Mouse (Mus musculus) testis, postnatal 14 days (tissue): ENCODE results near the gene 6430571L13Rik.

Source experiments
- DNase-seq: peaks from one replicate; pipeline ENCODE4 v3.0.0; 2021; ENCODE audit warnings: low spot score

The 6430571L13Rik gene

DNA sequence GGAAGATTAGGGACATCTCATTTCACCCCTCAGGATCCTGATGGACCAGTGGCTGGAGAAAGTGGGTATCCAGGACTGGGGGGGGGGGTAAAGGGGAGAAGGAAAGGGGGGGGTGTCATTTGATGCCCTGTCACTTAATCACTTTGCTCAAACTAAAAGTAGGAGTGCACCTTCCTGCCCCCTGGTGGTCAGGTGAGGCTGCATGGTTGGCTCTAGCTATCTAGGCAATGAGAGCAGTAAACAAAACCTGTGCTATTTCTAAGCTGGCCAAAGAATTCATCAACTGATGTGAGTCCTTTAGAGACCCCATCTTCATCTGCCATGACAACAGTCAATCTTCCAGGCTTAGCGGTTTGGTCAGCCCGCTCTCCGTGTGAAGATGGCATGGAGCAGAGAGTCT lies 46.3 kb downstream of the 6430571L13Rik start:
- no peak for DNase-seq

GRCm38 (mm10) chr9:107387708-107388107 lies 47.3 kb downstream of the 6430571L13Rik start:
- no peak for DNase-seq

DNA sequence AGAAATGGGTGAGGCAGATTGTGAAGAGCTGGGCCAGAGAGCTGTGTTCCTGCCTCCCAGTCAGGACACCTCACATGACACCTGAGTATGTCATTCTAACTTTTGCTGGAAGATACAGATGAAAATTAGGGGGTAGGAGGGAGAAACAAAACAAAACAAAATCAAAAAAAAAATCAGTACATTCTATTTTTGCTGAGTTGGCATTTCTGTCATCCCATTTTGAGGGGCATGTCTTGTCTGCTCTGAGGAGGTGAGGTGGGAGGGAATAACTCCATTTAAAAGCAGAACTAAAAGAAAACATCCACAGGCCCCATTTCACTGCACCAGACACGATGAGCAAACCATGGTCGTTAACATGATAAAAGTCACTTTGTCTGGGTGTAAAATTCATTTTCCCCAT lies 47.9 kb downstream of the 6430571L13Rik start:
- no peak for DNase-seq

DNA sequence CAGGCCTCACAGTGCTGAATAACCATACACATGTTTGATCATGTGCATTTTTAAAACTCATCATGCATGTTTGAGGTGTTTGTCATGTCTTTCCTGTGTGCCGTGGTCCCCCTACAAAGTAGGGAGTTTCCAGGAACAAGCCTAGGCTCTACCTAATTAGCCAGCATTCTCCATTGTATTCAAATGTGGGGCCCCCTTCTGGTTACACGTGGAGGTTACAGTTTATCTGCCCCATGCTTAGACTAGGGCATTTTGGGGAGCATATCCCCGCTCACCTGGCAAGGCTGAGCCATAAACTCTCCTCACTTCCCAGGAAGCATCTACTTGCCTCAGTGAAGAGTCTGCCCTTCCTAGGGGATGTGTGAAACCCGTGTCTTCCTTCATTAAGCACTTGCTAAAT lies 56.0 kb downstream of the 6430571L13Rik start:
- DNase-seq, result no peak

DNA sequence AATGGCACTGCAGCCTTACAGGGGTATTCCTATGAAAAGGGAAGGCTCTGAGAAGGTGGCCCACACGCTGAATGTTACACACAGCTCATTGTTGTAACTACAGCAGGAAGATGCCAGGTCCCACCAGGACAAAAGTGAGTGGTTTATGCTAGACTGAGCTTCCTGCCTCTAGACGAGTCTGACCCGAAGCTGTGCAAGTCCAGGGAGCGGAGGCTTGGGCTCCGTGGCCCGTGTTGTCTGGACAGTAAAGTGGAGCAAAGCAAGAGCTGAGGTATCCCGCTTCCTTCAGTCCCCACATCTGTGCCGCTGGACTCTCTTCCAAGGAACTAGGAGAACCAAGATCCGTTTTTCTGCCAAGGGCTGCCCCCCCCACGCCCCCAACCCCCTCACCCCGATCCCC lies 58.6 kb downstream of the 6430571L13Rik start:
- DNase-seq, result no peak

DNA sequence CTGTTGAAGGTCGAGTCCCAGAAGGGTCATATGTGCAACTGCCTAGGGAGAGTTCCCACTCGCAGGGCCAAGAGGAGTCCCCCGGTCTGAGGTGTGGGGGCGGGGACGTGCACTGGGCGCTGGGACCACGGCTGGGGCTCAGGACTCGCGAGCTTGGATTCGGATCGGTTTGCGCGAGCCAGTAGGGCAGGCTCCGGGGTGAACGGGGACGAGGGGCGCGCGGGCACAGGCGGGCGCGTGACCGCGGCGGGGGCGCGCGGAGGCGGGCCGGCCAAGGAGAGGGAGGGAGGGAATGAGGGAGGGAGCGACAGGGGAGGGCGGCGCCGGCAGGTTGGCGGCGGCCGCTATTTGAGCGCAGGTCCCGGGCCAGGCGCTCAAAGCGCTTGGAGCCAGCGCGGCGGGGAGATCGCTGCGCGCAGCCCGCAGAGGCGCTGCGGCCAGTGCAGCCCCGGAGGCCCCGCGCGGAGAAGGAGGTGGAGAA lies 59.1 kb downstream of the 6430571L13Rik start, which contains the start of gene Cacna2d2:
TSS of gene Cacna2d2 (plus strand) at position 122 of the 481 bp plus-strand sequence.
- peak; percentile 17 for DNase-seq

DNA sequence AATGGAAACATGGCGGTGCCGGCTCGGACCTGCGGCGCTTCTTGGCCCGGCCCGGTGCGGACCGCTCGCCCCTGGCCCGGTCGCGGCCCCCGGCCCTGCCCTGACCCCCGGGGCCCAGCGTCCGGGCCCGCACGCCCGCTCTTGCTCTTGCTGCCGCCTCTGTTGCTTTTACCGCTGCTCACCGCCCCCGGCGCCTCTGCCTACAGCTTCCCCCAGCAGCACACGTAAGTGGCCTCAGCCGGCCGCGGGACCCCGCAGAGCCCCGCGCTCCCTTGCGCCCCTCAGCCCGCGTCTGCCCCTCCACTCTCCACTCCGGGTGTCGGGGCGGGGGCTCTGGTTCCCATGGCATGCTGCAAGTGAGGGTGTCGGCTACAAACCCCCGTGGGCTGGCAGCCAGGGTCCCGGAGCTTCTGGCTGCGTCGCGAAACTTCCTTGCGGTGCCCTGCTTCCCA lies 59.7 kb downstream of the 6430571L13Rik start:
- DNase-seq, result no peak

GRCm38 (mm10) chr9:107400666-107401285 lies 60.4 kb downstream of the 6430571L13Rik start:
- DNase-seq, result no peak
